Mouse (Mus musculus) forebrain, embryonic 11.5 days (tissue): Measurements from ENCODE around the gene Tmem247. TPM values are rescaled to one million over a fixed set of nuclear protein-coding genes. Genes with fewer than 3 reads are reported as not detected.

Experiments used
- ATAC-seq: fragments of 200-750 bp; cut with Nextera tagmentation; replicated peaks from 2 replicates; pipeline ENCODE4 v1.8.0; 2017; ENCODE audit warnings: moderate TSS enrichment; ENCODE audit not compliant: low FRiP score
- DNase-seq: peaks from one replicate; pipeline ENCODE4 v3.0.0-alpha.2; 2017; ENCODE audit warnings: low spot score
- H3K27ac ChIP-seq: fragments of 300-500 bp; sonication (generic); 2 replicates; pipeline ENCODE4 v1.5.1; 2014; ENCODE audit warnings: low read depth, low read length
- H3K27me3 ChIP-seq: fragments of 300-500 bp; sonication (generic); 2 replicates; pipeline ENCODE4 v1.6.1; 2014; ENCODE audit warnings: mild to moderate bottlenecking, low read length, mixed read lengths; ENCODE audit not compliant: control insufficient read depth, insufficient read depth
- H3K36me3 ChIP-seq: fragments of 300-500 bp; sonication (generic); 2 replicates; pipeline ENCODE4 v1.6.1; 2014; ENCODE audit warnings: mild to moderate bottlenecking, low read length, moderate library complexity, mixed read lengths; ENCODE audit not compliant: control insufficient read depth, insufficient read depth
- H3K4me1 ChIP-seq: fragments of 300-500 bp; sonication (generic); replicated peaks from 2 replicates; pipeline ENCODE4 v1.6.1; 2014; ENCODE audit warnings: low read length, mixed read lengths; ENCODE audit not compliant: control insufficient read depth, insufficient read depth
- H3K4me2 ChIP-seq: fragments of 300-500 bp; sonication (generic); 2 replicates; pipeline ENCODE4 v1.6.1; 2014; ENCODE audit warnings: low read depth, mild to moderate bottlenecking, low read length, moderate library complexity, mixed read lengths; ENCODE audit not compliant: severe bottlenecking
- H3K4me3 ChIP-seq: fragments of 300-500 bp; sonication (generic); 2 replicates; pipeline ENCODE4 v1.5.1; 2014; ENCODE audit warnings: low read depth, low read length
- H3K9ac ChIP-seq: fragments of 300-500 bp; sonication (generic); 2 replicates; pipeline ENCODE4 v1.6.1; 2014; ENCODE audit warnings: low read length
- H3K9me3 ChIP-seq: fragments of 300-500 bp; sonication (generic); 2 replicates; pipeline ENCODE4 v1.6.1; 2016; ENCODE audit warnings: low read length, mixed read lengths; ENCODE audit not compliant: control insufficient read depth
- WGBS: fragments of 180-500 bp; shearing (Covaris S2); extraction: QIAGEN DNeasy Blood & Tissue Kit; methylation state at CpG from one replicate; pipeline ENCODE4 v1.1.7; 2014; 5-methylcytosine and 5-hydroxymethylcytosine counted together
- polyA plus RNA-seq: library from polyadenylated mRNA; unstranded; fragments of >200 nt; fragmentation: Nextera tagmentation; extraction: Ambion mirVana; gene quantifications from 2 replicates; pipeline ENCODE4 v1.2.1, GENCODE M21; 2014

Tmem247 gene
- polyA plus RNA-seq, 1 experiment from 2014 or later = not detected

GRCm38 (mm10) chr17:86969582-86969981, 52.4 kb downstream of the Tmem247 start:
- no peaks in the 10 kb centered on the region for H3K36me3 ChIP-seq
- no peak overlapping the region for H3K9ac ChIP-seq
- no peaks in the 10 kb centered on the region for H3K27me3 ChIP-seq
- no peak overlapping the region for H3K4me2 ChIP-seq
- ATAC-seq = no peak
- no peaks in the 10 kb centered on the region for H3K9me3 ChIP-seq
- no peak overlapping the region for H3K27ac ChIP-seq
- no peaks in the 10 kb centered on the region; the same call in 1 of the 2 replicates for H3K4me1 ChIP-seq
- 66% methylated on average over 5 of the region's 5 CpGs for WGBS
- no peak for DNase-seq
- no peak overlapping the region for H3K4me3 ChIP-seq

- no peak overlapping the region for H3K4me2 ChIP-seq
- H3K9ac ChIP-seq = no peak overlapping the region
- H3K4me3 ChIP-seq = no peak overlapping the region
- no peak overlapping the region for H3K27ac ChIP-seq
- DNase-seq (no peak), ATAC-seq (no peak)
- H3K4me1 ChIP-seq = no peaks in the 10 kb centered on the region; the same call in 1 of the 2 replicates
- WGBS = 95% methylated on average over 15 of the region's 15 CpGs
- no peaks in the 10 kb centered on the region for H3K27me3 ChIP-seq
- H3K9me3 ChIP-seq = no peaks in the 10 kb centered on the region
- H3K36me3 ChIP-seq = no peaks in the 10 kb centered on the region
These were observed 53.0 kb downstream of the Tmem247 start for GRCm38 (mm10) chr17:86970026-86970750.

GRCm38 (mm10) chr17:86971036-86971435, 53.9 kb downstream of the Tmem247 start:
- Histone ChIP-seq H3K9me3 (no peaks in the 10 kb centered on the region), H3K4me1 (no peaks in the 10 kb centered on the region), H3K9ac (no peak overlapping the region), H3K4me3 (no peak overlapping the region), H3K27ac (no peak overlapping the region), H3K4me2 (no peak overlapping the region), H3K27me3 (no peaks in the 10 kb centered on the region), H3K36me3 (no peaks in the 10 kb centered on the region)
- DNase-seq (no peak), ATAC-seq (no peak)
- 77% methylated on average over 5 of the region's 5 CpGs for WGBS

- Histone ChIP-seq H3K36me3 (no peaks in the 10 kb centered on the region), H3K27me3 (no peaks in the 10 kb centered on the region), H3K27ac (no peak overlapping the region), H3K9me3 (no peaks in the 10 kb centered on the region), H3K4me2 (no peak overlapping the region), H3K4me3 (no peak overlapping the region), H3K9ac (no peak overlapping the region), H3K4me1 (no peaks in the 10 kb centered on the region)
- no peak for DNase-seq
- no peak for ATAC-seq
- 88% methylated on average over 7 of the region's 7 CpGs for WGBS
These were observed 54.7 kb downstream of the Tmem247 start for GRCm38 (mm10) chr17:86971860-86972259.

Other genes with a start within 250 kb of the Tmem247 start
- 6.9 TPM in 2 replicates for gene Epas1, start 163.6 kb upstream of the Tmem247 start, polyA plus RNA-seq
- gene Atp6v1e2, start 30.5 kb downstream of the Tmem247 start, polyA plus RNA-seq = not detected in 2 replicates
- 11.5 TPM in 2 replicates for gene Rhoq, start 45.7 kb downstream of the Tmem247 start, polyA plus RNA-seq
- 38.6 and 43.8 TPM in 2 replicates for gene Pigf, start 108.1 kb downstream of the Tmem247 start, polyA plus RNA-seq
- gene Cript, start 108.2 kb downstream of the Tmem247 start, polyA plus RNA-seq = 147 and 169 TPM in 2 replicates
- gene Socs5, start 190.3 kb downstream of the Tmem247 start, polyA plus RNA-seq = 10.5 and 11.0 TPM in 2 replicates